Mouse (Mus musculus): ENCODE results near the gene Siglecg.

- TF ChIP-seq FLI1 (IDR thresholded peaks at IDR 0.05; ENCODE audit: low read length) = no peak
- no peak for TF ChIP-seq GATA1 (IDR thresholded peaks at IDR 0.05; ENCODE audit: borderline replicate concordance, low read length)
Measured at GRCm38 (mm10) chr7:43462851-43463250, 54.8 kb downstream of the Siglecg start, which contains the start of gene Vsig10l.

All from megakaryocyte, embryonic 14.5 days (primary cell).